Mouse (Mus musculus) liver, postnatal 0 days (tissue): ENCODE results near the gene Foxb1. TPM values are rescaled to one million over a fixed set of nuclear protein-coding genes. Genes with fewer than 3 reads are reported as not detected.

ENCODE experiments used
- ATAC-seq: fragments of 200-750 bp; cut with Nextera tagmentation; 2 replicates; pipeline ENCODE4 v1.8.0; 2017; ENCODE audit warnings: mild to moderate bottlenecking, moderate library complexity
- DNase-seq: peaks from one replicate; pipeline ENCODE4 v3.0.0-alpha.2; 2016
- H3K27ac ChIP-seq: fragments of 300-500 bp; sonication (generic); 2 replicates; pipeline ENCODE4 v1.5.1; 2014; ENCODE audit warnings: antibody characterized with exemption, moderate library complexity, mild to moderate bottlenecking, low read depth
- H3K27me3 ChIP-seq: fragments of 300-500 bp; sonication (generic); 2 replicates; pipeline ENCODE4 v1.6.1; 2014; ENCODE audit warnings: low read length, control low read depth, mixed read lengths; ENCODE audit not compliant: insufficient read depth
- H3K36me3 ChIP-seq: fragments of 300-500 bp; sonication (generic); replicated peaks from 2 replicates; pipeline ENCODE4 v1.6.1; 2014; ENCODE audit warnings: mild to moderate bottlenecking, control low read depth, low read length, moderate library complexity, mixed read lengths; ENCODE audit not compliant: insufficient read depth
- H3K4me1 ChIP-seq: fragments of 300-500 bp; sonication (generic); 2 replicates; pipeline ENCODE4 v1.6.1; 2014; ENCODE audit warnings: antibody characterized with exemption, mild to moderate bottlenecking, control low read depth; ENCODE audit not compliant: insufficient read depth
- H3K4me2 ChIP-seq: fragments of 300-500 bp; sonication (generic); 2 replicates; pipeline ENCODE4 v1.6.1; 2014; ENCODE audit warnings: low read depth, mild to moderate bottlenecking, low read length, moderate library complexity, mixed read lengths
- H3K4me3 ChIP-seq: fragments of 300-500 bp; sonication (generic); 2 replicates; pipeline ENCODE4 v1.5.1; 2014; ENCODE audit warnings: low read depth, low read length
- H3K9ac ChIP-seq: fragments of 300-500 bp; sonication (generic); replicated peaks from 2 replicates; pipeline ENCODE4 v1.6.1; 2014; ENCODE audit warnings: mild to moderate bottlenecking, moderate library complexity
- H3K9me3 ChIP-seq: fragments of 300-500 bp; sonication (generic); 2 replicates; pipeline ENCODE4 v1.6.1; 2016; ENCODE audit warnings: mild to moderate bottlenecking, control low read depth, low read length, mixed read lengths
- CTCF ChIP-seq: sonication (generic); IDR thresholded peaks from 2 replicates; pipeline ENCODE4 v1.5.1; 2016; ENCODE audit warnings: antibody characterized with exemption, low read depth
- EP300 ChIP-seq: IDR thresholded peaks from 2 replicates; pipeline ENCODE4 v1.6.1; 2016; ENCODE audit warnings: antibody characterized with exemption, low read depth, mild to moderate bottlenecking
- WGBS: fragments of 180-500 bp; shearing (Covaris S2); extraction: QIAGEN DNeasy Blood & Tissue Kit; methylation state at CpG from one replicate; pipeline ENCODE4 v1.1.7; 2014; ENCODE audit not compliant: insufficient replicate concordance; 5-methylcytosine and 5-hydroxymethylcytosine counted together
- polyA plus RNA-seq: library from polyadenylated mRNA; unstranded; fragments of >200 nt; fragmentation: Nextera tagmentation; extraction: Ambion mirVana; gene quantifications from 2 replicates; pipeline ENCODE4 v1.2.1, GENCODE M21; 2015

Gene Foxb1
- polyA plus RNA-seq, 1 experiment from 2014 or later = not detected

- WGBS = 2% methylated on average over 25 of the region's 25 CpGs
- no peak for DNase-seq
- H3K27me3 ChIP-seq = peaks cover 99% of the 10 kb centered on the region
Observed at GRCm38 (mm10) chr9:69763681-69764585, 3.2 kb upstream of the Foxb1 start.

GRCm38 (mm10) chr9:69762703-69763102 is 2.0 kb upstream of the Foxb1 start:
- no peak overlapping the region for H3K4me2 ChIP-seq
- H3K4me1 ChIP-seq = peaks cover 6% of the 10 kb centered on the region; the same call in 1 of the 2 replicates
- H3K36me3 ChIP-seq = no peaks in the 10 kb centered on the region
- no peak overlapping the region for H3K27ac ChIP-seq
- no peak overlapping the region for H3K4me3 ChIP-seq
- H3K9ac ChIP-seq = no peak overlapping the region
- DNase-seq (no peak), ATAC-seq (no peak)
- 1% methylated on average over 14 of the region's 14 CpGs for WGBS
- TF ChIP-seq CTCF (no peak), EP300 (no peak)
- peaks cover 99% of the 10 kb centered on the region for H3K27me3 ChIP-seq
- no peaks in the 10 kb centered on the region for H3K9me3 ChIP-seq

More at GRCm38 (mm10) chr9:69763681-69764585, 3.2 kb upstream of the Foxb1 start:
- Histone ChIP-seq H3K9me3 (no peaks in the 10 kb centered on the region), H3K36me3 (no peaks in the 10 kb centered on the region), H3K9ac (no peak overlapping the region), H3K27ac (no peak overlapping the region), H3K4me1 (peaks cover 2% of the 10 kb centered on the region; the same call in 1 of the 2 replicates), H3K4me3 (no peak overlapping the region), H3K4me2 (no peak overlapping the region)
- TF ChIP-seq EP300 (no peak), CTCF (no peak)
- no peak for ATAC-seq

- Histone ChIP-seq H3K36me3 (no peaks in the 10 kb centered on the region), H3K4me3 (no peak overlapping the region), H3K27me3 (peaks cover 99% of the 10 kb centered on the region), H3K4me1 (peaks cover 6% of the 10 kb centered on the region; the same call in 1 of the 2 replicates), H3K9ac (no peak overlapping the region), H3K27ac (no peak overlapping the region), H3K9me3 (no peaks in the 10 kb centered on the region), H3K4me2 (no peak overlapping the region)
- DNase-seq = no peak
- 4% methylated on average over 12 of the region's 12 CpGs for WGBS
- ATAC-seq = no peak
- no peak for TF ChIP-seq EP300
- no peak for TF ChIP-seq CTCF
Observed at GRCm38 (mm10) chr9:69762221-69762620, 1.5 kb upstream of the Foxb1 start.

GRCm38 (mm10) chr9:69761569-69761968 is 829 bp upstream of the Foxb1 start:
- TF ChIP-seq EP300 (no peak), CTCF (no peak)
- Histone ChIP-seq H3K9ac (no peak overlapping the region), H3K4me1 (peaks cover 6% of the 10 kb centered on the region; the same call in 1 of the 2 replicates), H3K27me3 (peaks cover 99% of the 10 kb centered on the region), H3K36me3 (no peaks in the 10 kb centered on the region), H3K9me3 (no peaks in the 10 kb centered on the region), H3K4me3 (no peak overlapping the region), H3K27ac (no peak overlapping the region), H3K4me2 (no peak overlapping the region)
- 4% methylated on average over 10 of the region's 10 CpGs for WGBS
- ATAC-seq (no peak), DNase-seq (no peak)

- WGBS = 4% methylated on average over 44 of the region's 44 CpGs
- Histone ChIP-seq H3K4me2 (no peak overlapping the region), H3K4me3 (no peak overlapping the region), H3K4me1 (peaks cover 6% of the 10 kb centered on the region; the same call in 1 of the 2 replicates), H3K9me3 (no peaks in the 10 kb centered on the region), H3K27me3 (peaks cover 99% of the 10 kb centered on the region), H3K9ac (no peak overlapping the region), H3K27ac (no peak overlapping the region), H3K36me3 (no peaks in the 10 kb centered on the region)
- no peak for DNase-seq
- no peak for ATAC-seq
- TF ChIP-seq EP300 = no peak
- no peak for TF ChIP-seq CTCF
Observed at GRCm38 (mm10) chr9:69759721-69760221, 969 bp downstream of the Foxb1 start.

GRCm38 (mm10) chr9:69758946-69759615 is 1.7 kb downstream of the Foxb1 start:
- H3K9me3 ChIP-seq = no peaks in the 10 kb centered on the region
- H3K27me3 ChIP-seq = peaks cover 99% of the 10 kb centered on the region
- under 1% methylated on average over 34 of the region's 42 CpGs for WGBS
- H3K4me1 ChIP-seq = peaks cover 6% of the 10 kb centered on the region; the same call in 1 of the 2 replicates
- H3K36me3 ChIP-seq = no peaks in the 10 kb centered on the region
- 0 out of 2 replicates have a peak overlapping the region, but pooled peaks have one; percentile 38 for H3K4me2 ChIP-seq
- H3K27ac ChIP-seq = no peak overlapping the region
- no peak for ATAC-seq
- DNase-seq = no peak
- H3K9ac ChIP-seq = no peak overlapping the region
- peak overlapping the region; percentile 9; the same call in 1 of the 2 replicates for H3K4me3 ChIP-seq
- no peak for TF ChIP-seq CTCF
- no peak for TF ChIP-seq EP300
